Mouse (Mus musculus) liver, adult (tissue): ENCODE results near the gene Hivep3.

Experiments
- GATA4 ChIP-seq: IDR thresholded peaks from 2 replicates; pipeline ENCODE4 v1.6.1; 2014; ENCODE audit warnings: mild to moderate bottlenecking, low read length; ENCODE audit not compliant: insufficient replicate concordance

The Hivep3 gene

DNA sequence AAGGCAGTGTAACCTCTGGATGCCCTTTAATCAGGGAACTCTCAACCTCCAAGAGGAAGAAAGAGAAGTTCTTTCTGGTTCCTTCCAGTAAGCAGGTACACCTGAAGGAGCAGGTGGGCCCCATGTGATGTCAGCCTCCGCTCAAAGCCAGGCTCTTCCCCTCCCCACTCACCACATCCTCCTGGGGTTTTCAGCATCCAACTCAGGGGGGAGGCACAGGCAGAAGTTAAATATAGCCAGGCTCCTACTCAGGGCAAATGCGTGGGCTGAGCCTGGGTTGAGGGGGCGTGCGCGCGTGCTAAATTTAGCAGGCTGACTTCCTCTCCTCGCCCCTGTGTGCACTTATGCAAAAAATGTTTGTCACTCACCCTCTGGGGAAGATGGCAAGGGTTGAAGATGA is 225.7 kb downstream of the Hivep3 start:
- no peak for TF ChIP-seq GATA4

DNA sequence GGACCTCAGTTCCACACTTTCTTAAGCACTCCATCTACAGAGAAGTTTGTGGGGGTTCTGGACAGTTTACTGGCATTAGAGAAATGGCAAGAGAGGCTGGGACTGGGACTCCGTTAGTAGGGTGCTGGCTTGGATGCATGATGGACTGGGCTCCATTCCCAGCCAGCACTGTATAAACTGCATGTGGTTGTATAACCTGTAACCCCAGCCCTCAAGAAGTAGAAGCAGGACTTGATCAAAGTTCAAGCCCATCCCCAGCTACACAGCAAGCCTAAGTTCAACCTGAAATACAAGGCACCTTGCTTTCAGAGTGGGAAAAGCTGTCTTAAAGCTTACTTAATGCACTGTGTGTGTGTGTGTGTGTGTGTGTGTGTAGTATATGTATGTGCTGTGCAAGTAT is 226.3 kb downstream of the Hivep3 start:
- no peak for TF ChIP-seq GATA4

DNA sequence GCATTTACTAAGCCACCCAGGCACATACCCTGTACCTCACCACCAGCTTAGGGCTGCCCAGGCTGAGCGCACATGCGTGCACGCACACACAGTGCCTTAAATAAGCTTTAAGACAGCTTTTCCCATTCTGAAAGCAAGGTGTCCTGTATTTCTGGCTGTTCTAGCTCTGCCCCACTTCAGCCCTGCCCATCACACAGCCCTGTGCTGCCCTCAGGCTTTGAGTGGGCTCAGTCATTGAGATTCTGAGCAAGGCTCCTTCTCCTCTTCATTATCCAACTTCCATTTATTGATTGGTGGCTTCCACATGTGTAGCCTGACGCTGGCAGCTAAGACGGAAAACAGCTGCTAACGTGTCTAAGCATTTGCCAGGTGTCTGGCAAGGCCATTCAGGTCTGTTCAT is 226.9 kb downstream of the Hivep3 start:
- TF ChIP-seq GATA4: no peak

DNA sequence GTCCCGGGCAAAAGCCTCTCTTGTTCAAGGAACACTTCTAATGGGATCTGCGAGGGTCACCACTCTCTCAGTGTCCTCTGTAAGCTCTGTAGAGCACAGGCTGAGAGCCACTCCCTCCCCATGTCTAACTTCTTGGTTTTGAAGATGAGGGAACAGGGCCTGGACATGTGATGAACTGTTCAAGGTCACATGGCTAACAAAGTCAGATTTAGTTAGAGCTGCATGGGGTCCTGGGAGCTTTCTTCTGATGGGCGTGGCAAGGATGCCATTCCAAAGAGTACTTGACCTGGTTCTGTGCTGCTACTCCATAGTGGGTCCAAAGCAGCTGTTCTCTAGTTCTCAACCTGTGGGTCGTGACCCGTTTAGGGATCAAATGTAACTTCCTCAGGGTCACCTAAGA is 227.6 kb downstream of the Hivep3 start:
- no peak for TF ChIP-seq GATA4

DNA sequence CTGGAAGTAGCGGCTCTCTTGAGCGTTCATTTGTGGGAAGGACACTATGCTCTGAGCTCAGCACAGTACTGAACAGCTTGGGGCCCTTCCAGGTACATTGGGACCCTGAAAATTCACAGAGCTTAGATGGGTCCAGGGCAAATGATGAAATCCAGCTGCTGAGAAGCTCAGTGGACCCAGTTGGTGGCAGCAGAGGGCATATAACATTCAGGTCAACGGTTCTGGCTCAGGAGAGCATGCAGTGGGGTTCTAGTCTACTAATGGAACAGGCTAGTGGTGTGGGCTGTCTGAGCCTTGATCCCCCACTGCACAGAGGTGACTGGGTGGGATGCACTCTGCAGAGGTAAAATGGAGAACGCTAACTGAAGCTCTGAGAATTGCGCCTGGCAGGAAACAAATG is 228.5 kb downstream of the Hivep3 start:
- TF ChIP-seq GATA4: no peak

DNA sequence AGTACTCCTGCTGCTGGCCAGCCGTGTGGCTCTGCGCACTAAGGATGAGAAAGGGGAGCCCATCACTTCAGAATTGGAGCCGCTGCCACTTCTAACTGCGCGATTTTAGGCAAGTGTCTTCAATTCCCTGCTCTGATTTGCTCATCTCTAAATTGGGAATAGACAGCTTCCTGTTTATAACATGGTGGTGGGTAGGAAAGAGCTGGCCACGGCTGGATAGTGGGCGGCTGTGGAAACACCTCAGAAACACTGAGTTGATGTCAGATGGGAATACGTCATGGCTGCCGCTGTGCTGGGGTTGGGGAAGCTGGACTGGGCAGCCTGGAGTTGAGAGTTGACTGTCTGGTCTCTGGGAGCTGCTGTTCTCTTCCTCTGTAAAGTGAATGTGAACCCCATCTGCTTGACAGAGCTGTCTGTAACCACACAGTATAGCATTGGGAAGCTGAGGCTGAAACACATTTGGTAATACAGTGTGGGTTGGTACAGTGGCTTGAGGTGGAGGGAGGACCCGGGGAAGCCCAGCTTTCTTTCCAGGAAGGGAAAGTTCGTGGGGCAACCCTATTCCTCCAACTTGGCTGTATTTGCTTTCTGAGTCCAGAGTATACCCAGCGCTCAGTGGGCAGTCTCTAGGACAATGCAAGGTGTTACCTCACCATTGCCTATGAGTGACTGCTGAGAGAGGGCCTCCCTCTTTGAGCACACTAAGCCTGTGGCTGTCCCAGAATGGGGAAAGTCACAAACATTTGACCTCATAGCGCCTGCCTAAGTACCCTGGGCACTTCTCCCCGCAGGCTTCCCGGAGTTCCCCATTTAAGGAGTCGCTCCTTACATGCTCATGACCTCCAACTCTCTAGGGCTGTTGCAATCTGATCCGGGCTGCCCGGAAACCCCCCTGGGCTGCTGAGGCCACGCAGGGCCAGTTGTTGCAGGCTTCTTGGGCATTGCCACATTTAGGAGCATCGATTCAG is 232.8 kb downstream of the Hivep3 start:
- TF ChIP-seq GATA4: no peak

DNA sequence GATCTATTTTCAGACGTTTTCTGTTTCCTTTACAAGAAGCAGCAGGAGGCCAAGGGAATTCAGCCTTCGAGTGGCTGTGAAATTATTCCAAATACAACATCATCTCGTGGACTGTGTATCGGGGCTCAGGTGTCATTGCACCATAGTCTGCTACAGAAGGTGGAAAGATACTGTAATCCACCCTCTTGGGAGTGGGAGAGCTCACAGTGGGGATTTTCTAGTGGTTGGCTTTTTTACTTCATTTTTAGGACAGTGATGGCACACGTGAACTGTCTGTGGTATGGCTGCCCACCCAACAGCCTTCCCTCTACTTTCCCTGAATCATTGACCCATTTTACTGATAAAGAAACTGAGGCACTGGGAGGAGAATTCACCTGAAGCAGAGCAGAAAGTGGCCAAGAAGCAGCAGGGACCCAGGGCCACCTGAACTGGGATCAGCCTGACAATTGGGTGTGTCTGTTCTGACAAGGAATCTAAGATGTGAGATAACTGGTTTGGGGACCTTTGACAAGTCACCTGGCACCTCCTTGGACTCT is 233.6 kb downstream of the Hivep3 start:
- TF ChIP-seq GATA4: no peak

DNA sequence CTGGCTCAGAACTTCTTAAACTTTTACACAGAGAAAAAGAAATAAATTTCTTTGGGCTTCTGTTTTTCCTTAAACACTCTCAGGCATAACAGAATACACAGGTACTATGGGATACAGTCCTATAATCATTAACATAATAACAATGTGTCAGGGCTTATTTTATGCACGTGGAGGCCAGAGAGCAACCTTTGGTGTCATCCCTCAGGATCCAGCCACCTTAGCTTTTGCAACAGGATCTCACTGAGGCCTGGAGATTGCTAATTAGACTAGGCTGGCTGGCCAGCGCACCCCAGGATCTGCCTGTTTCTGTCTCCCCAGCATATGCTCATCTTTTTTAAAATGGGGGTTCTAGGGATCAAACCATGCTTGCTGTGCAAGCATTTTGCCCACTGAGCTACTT is 234.1 kb downstream of the Hivep3 start:
- no peak for TF ChIP-seq GATA4

DNA sequence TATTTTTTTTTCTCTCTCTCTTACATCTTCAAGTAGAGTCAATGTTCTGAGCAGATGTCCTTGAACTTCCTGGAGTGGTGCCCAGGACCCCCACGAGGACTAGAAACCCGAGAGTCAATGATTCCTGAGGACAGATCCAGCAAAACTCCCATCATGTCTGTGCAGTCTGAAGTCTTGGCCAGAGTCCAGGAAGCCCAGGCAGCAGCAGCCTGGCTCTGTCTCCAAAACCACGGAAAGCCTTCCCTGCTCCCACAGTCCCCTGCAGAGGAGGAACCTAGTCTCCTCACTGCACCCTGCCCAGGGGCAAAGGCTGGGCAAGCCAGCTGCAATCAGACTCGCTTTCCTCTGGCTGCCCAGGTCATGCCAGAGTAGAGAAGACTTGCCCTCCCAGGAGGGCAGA is 234.5 kb downstream of the Hivep3 start:
- no peak for TF ChIP-seq GATA4

DNA sequence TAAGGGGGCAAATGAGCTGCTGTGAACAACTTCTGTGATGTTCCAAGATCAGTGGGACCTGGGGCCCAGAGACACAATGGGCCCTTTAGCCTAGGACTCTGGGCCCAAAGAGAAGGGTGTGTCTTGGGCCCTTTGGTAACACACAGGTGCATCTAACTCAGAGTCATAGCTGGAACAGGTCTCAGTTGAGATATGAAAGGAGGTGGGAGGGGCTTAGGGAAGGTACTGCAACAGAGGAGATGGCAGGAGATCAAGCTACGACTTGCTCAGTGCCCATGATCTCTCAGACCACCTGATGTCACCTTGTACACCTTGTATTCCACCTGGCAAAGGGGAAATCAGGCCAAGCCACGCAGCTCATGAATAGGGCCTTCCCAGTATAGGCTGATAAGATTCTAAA is 235.3 kb downstream of the Hivep3 start:
- TF ChIP-seq GATA4: no peak

DNA sequence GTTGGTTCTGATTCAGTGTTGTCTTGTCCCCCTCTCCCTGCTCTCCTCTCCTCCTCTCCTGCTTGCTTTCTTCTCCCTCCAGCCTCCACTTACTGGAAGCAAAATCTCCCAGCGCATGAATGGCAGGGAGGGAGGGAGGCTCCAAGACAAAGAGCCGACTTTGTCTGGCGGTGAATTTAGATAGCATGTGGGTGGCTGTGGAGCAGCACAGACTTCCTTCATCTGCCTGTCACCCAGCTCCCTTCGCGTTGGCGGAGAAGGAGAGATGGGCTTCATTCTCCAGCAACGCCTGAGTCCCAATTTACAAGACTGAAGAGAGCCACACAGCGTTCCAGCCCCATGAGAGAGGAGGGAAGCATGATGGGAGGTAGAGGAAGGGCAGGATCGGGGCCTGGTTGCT is 236.6 kb downstream of the Hivep3 start:
- TF ChIP-seq GATA4: no peak

DNA sequence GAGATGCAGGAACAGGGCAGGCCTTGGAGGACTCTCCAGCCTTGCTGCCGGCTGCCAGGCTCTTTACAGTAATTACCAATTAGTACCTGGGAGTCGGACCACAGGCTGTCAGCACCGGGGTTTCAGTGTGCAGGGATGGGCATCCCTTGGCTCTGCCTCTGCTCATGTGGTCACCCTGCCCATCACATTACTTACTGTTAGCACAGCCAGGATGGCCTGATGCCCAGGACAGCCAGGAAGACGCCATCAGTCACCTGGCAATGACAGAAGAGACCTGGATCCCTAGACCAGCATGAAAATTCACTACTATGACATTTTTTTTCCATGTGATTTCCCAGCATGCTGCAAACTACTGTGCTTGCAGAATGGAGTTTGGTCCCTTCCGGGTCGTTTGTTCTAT is 238.8 kb downstream of the Hivep3 start:
- TF ChIP-seq GATA4: no peak

DNA sequence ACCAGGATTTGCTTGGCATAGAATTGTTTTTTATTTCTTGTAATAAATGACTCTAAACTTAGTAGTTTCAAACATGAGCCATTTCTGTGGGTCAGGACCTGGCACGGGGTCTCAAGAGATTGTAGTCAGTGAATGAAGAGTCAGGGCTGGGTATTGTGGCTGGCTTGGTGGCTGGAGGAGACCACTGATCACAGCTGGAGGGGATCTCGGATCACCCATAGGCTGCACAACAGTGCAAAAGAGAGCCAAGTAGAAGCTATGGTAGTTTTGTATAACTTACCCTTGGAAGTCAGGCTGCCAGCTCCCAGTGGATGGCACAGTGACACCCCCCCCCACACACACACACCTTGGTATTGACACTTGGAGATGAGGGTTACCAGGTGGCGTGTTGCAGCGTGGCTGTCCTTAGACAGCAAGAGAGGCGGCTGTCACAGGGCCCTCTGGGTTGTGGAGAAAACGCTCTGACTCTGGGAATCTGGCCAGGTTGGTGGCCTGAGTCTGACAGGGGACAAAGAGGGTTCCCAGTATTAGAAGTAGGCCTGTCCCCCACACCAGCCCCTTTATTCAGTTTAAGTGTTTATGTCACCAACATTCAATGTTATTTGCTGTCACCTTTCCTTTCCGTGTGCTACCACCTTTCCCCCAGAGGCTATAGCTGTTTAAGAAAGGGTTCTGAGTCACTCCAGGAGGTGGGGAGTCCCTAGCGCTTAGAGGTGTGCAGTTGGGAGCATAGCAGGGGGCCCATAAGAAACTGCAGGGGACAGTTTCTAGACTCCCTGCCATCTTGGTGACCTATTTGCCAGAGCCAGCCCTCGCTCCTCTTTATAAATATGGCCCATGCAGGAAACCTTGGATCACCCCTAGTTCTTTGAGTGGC is 240.4 kb downstream of the Hivep3 start:
- no peak for TF ChIP-seq GATA4

DNA sequence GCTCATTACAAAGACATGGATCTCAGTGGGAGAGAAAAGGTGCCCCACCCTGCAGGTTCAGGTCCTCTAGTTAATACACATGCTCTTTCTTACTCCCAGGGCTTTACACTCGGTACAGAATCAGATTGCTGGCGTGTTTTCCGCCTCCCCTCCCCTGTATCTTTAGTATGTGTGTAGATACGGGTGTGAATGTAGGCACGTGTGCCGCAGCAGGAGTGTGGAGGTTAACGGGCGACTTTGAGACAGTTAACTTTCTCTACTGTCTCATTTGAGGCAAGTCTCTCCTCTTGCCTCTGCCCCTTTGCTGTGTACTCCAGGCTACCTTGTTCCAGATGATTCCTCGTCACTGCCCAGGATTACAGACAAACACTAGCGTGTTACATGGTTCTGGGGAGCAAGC is 241.7 kb downstream of the Hivep3 start:
- TF ChIP-seq GATA4: no peak

DNA sequence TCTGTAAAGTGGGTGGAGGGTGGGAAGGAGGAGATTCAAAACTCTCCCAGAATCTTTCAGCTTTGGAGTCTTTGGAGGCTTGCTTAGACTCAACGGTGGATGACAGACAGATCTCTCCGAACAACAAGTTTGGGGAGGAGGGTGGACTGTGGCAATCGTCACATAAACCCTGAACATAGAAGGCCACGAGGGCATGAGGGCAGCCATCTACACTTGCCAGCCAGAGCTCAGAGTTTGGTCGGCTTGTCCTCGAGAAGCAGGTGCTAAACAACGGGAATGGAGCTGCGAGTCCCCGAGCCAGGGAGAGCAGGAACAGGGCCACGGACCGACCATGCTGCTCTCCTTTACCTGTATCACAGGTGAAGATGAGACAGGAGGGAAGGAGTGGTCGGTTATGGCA is 242.2 kb downstream of the Hivep3 start:
- TF ChIP-seq GATA4: no peak
